Mouse (Mus musculus): ENCODE results near the gene Kti12.

Gene Kti12

GRCm38 (mm10) chr4:108869730-108870374 is 22.3 kb downstream of the Kti12 start:
- DNase-seq (ENCODE audit: low spot score) = peak; percentile 29

GRCm38 (mm10) chr4:108873746-108874145 is 26.2 kb downstream of the Kti12 start:
- no peak for DNase-seq (ENCODE audit: low spot score)

GRCm38 (mm10) chr4:108877901-108878300 is 30.3 kb downstream of the Kti12 start:
- no peak for DNase-seq (ENCODE audit: low spot score)

- DNase-seq (ENCODE audit: low spot score) = peak; percentile 59
These were observed 31.6 kb downstream of the Kti12 start, which contains the start of gene Rab3b for GRCm38 (mm10) chr4:108878963-108879822. Rab3b (plus strand) TSS chr4:108879063.

- DNase-seq (ENCODE audit: low spot score) = no peak
These were observed 36.2 kb downstream of the Kti12 start for GRCm38 (mm10) chr4:108883815-108884214.

GRCm38 (mm10) chr4:108887456-108887855 is 39.9 kb downstream of the Kti12 start:
- no peak for DNase-seq (ENCODE audit: low spot score)

GRCm38 (mm10) chr4:108890876-108891275 is 43.3 kb downstream of the Kti12 start:
- no peak for DNase-seq (ENCODE audit: low spot score)
